ENCODE assay signal across 10 mouse cellular contexts in genomic region chr11:90356495-90357304, GRCm38 (mm10). TPM values are rescaled to one million over a fixed set of nuclear protein-coding genes. Genes with fewer than 3 reads are reported as not detected.
DNase-seq lines count a peak whose midpoint lies in the region; ATAC-seq lines count a peak whose summit lies in the region.
"Had no signal": no experiment of that assay in that cellular context is flagged by ENCODE, and none has a peak within 500 bp of the region (broad histone marks: within the 10 kb centered on the region; RNA-seq: fewer than 3 reads in every experiment).

No protein-coding gene starts in this region.

- WGBS in hindbrain, embryonic 15.5 days: 28% methylated on average over 9 of the region's 9 CpGs
- 31% methylated on average over 9 of the region's 9 CpGs for WGBS in hindbrain, embryonic 12.5 days
- WGBS in heart, embryonic 12.5 days: 40% methylated on average over 9 of the region's 9 CpGs
- 12% methylated on average over 9 of the region's 9 CpGs for WGBS in kidney, embryonic 16.5 days

- no peaks in the 10 kb centered on the region for H3K9me3 ChIP-seq in hindbrain, embryonic 15.5 days
- H3K9me3 ChIP-seq in hindbrain, embryonic 12.5 days (replicated peaks): no peaks in the 10 kb centered on the region
- H3K9me3 ChIP-seq in heart, embryonic 12.5 days (replicated peaks): no peaks in the 10 kb centered on the region
- no peaks in the 10 kb centered on the region for H3K9me3 ChIP-seq in kidney, embryonic 16.5 days (ENCODE audit: low read length)

- peaks cover 28% of the 10 kb centered on the region for H3K4me1 ChIP-seq in hindbrain, embryonic 15.5 days (replicated peaks)
- peaks cover 22% of the 10 kb centered on the region for H3K4me1 ChIP-seq in hindbrain, embryonic 12.5 days
- peaks cover 39% of the 10 kb centered on the region for H3K4me1 ChIP-seq in heart, embryonic 12.5 days (replicated peaks)
- H3K4me1 ChIP-seq in kidney, embryonic 16.5 days (ENCODE audit: insufficient read depth, low read length): peaks cover 34% of the 10 kb centered on the region

- ATAC-seq in hindbrain, embryonic 15.5 days (ENCODE audit: low FRiP score, low read depth): peak; percentile 31; the same call in 1 of the 2 replicates
- no peak for ATAC-seq in hindbrain, embryonic 12.5 days (ENCODE audit: low FRiP score)
- ATAC-seq in heart, embryonic 12.5 days (ENCODE audit: insufficient number of reproducible peaks, low FRiP score): no peak
- peak; percentile 43; the same call in 1 of the 2 replicates for ATAC-seq in kidney, embryonic 16.5 days (ENCODE audit: low FRiP score, low TSS enrichment)
- 0 out of 2 replicates have a peak, but pooled peaks have one; percentile 4 for ATAC-seq in megakaryocyte progenitor cell, adult 5-6 weeks (replicated peaks; ENCODE audit: poor library complexity)

- H3K9ac ChIP-seq in hindbrain, embryonic 15.5 days: no peak overlapping the region
- no peak overlapping the region for H3K9ac ChIP-seq in hindbrain, embryonic 12.5 days
- H3K9ac ChIP-seq in heart, embryonic 12.5 days: no peak overlapping the region
- H3K9ac ChIP-seq in kidney, embryonic 16.5 days (replicated peaks; ENCODE audit: low read length): no peak overlapping the region

- no peak overlapping the region for H3K4me3 ChIP-seq in hindbrain, embryonic 15.5 days
- H3K4me3 ChIP-seq in hindbrain, embryonic 12.5 days: no peak overlapping the region
- H3K4me3 ChIP-seq in heart, embryonic 12.5 days: no peak overlapping the region
- H3K4me3 ChIP-seq in kidney, embryonic 16.5 days (ENCODE audit: low read length): no peak overlapping the region

- no peak overlapping the region for H3K27ac ChIP-seq in hindbrain, embryonic 15.5 days (replicated peaks)
- no peak overlapping the region for H3K27ac ChIP-seq in hindbrain, embryonic 12.5 days
- H3K27ac ChIP-seq in heart, embryonic 12.5 days (ENCODE audit: poor library complexity, severe bottlenecking): peak overlapping the region; percentile 26; the same call in 1 of the 2 replicates
- peak overlapping the region; percentile 48 for H3K27ac ChIP-seq in kidney, embryonic 16.5 days (ENCODE audit: low read length)

- H3K36me3 ChIP-seq in hindbrain, embryonic 15.5 days: no peaks in the 10 kb centered on the region
- no peaks in the 10 kb centered on the region for H3K36me3 ChIP-seq in hindbrain, embryonic 12.5 days
- no peaks in the 10 kb centered on the region for H3K36me3 ChIP-seq in heart, embryonic 12.5 days
- no peaks in the 10 kb centered on the region for H3K36me3 ChIP-seq in kidney, embryonic 16.5 days (ENCODE audit: insufficient read depth, low read length)

- DNase-seq in cerebellum, adult 11-12 months: no peak
- no peak for DNase-seq in cerebellum, postnatal 14 days
- DNase-seq: adrenal gland, adult 2 months; cerebellum, postnatal 36 days; gastrocnemius, postnatal 14 days had no signal

- no peaks in the 10 kb centered on the region for H3K27me3 ChIP-seq in hindbrain, embryonic 15.5 days
- no peaks in the 10 kb centered on the region; the same call in 1 of the 2 replicates for H3K27me3 ChIP-seq in hindbrain, embryonic 12.5 days
- no peaks in the 10 kb centered on the region for H3K27me3 ChIP-seq in heart, embryonic 12.5 days (replicated peaks)
- no peaks in the 10 kb centered on the region for H3K27me3 ChIP-seq in kidney, embryonic 16.5 days (ENCODE audit: insufficient read depth, low read length)

- H3K4me2 ChIP-seq in hindbrain, embryonic 15.5 days: no peak overlapping the region
- H3K4me2 ChIP-seq in hindbrain, embryonic 12.5 days (replicated peaks): no peak overlapping the region
- H3K4me2 ChIP-seq in heart, embryonic 12.5 days: peak overlapping the region; percentile 48
- H3K4me2 ChIP-seq in kidney, embryonic 16.5 days (replicated peaks; ENCODE audit: low read depth, low read length): no peak overlapping the region

RNA-seq across cellular contexts. Expression of gene Hlf, which starts 34.0 kb away (rescaled TPM):
- polyA plus RNA-seq in hindbrain, embryonic 15.5 days (2015; fragmentation: Nextera tagmentation; extraction: Ambion mirVana): 5.2 and 6.3 TPM in 2 replicates
- 3.2 and 4.9 TPM in 2 replicates for polyA plus RNA-seq in hindbrain, embryonic 12.5 days (2016; fragmentation: Nextera tagmentation; extraction: Ambion mirVana)
- 2.7 and 3.7 TPM in 2 replicates for polyA plus RNA-seq in heart, embryonic 12.5 days (2016; fragmentation: Nextera tagmentation; extraction: Ambion mirVana)
- polyA plus RNA-seq in kidney, embryonic 16.5 days (2015; fragmentation: Nextera tagmentation; extraction: Ambion mirVana): 2.3 and 2.8 TPM in 2 replicates
- total RNA-seq in megakaryocyte progenitor cell, adult 5-6 weeks (2015): 17.7 and 20.0 TPM in 2 replicates
- 2.5 and 13.2 TPM in 2 replicates for total RNA-seq in megakaryocyte progenitor cell, adult 5-6 weeks (2017)

Comparison
In these comparisons a context has a peak if more than half of its experiments do, and no peak if none do; other contexts are left out.
1. ATAC-seq: peak in hindbrain, embryonic 15.5 days (single experiment), kidney, embryonic 16.5 days (single experiment) and megakaryocyte progenitor cell, adult 5-6 weeks (single experiment); none in hindbrain, embryonic 12.5 days (single experiment) and heart, embryonic 12.5 days (single experiment).
2. H3K27ac ChIP-seq: peak in heart, embryonic 12.5 days (single experiment) and kidney, embryonic 16.5 days (single experiment); none in hindbrain, embryonic 15.5 days (single experiment) and hindbrain, embryonic 12.5 days (single experiment).